Mouse (Mus musculus): Measurements from ENCODE around the gene Cabs1. TPM values are rescaled to one million over a fixed set of nuclear protein-coding genes. Genes with fewer than 3 reads are reported as not detected.

Gene Cabs1
- polyA plus RNA-seq (2017; shearing (Covaris generic)): not detected

DNA sequence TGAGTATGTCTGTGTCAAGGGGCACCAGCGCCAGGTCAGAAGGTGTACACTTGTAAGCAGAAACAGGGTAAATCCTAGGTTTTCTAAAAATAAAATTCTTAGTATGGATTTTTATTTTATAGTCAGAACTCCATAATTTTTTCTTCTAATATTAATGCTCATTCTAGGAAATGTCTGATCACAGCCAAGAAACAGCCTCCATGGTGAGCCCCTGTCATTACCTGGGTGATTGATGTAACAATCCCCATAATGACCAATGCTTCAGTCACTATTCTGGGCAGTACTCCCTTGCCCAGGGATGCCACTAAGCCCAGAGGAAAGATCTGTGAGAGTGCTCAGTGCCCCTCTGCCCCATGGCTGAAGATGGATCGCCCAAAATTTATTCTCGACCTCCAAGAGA lies at the start of gene Cabs1:
Cabs1 (plus strand) TSS at position 301 of the 400 bp plus-strand sequence.
- no peak for ATAC-seq

DNA sequence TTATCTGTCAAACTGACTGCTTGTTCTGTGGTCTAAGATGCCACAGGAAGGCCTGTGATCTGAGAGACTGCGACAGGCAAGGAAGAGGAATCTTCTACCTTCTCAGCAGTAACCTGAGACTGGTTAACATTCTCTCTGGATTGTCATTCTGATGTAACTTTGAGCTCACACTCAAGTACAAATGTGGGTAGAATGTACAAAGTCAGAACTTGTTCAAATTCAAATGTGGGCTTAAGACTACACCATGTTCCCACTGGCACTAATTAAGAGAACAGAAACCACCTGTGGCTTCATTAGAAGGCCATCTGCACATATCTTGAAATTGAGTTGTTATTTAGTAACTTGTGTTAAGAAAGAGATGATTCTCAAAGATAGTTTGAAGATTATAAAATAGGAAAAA lies 47.6 kb upstream of the Cabs1 start:
- no peak for ATAC-seq

DNA sequence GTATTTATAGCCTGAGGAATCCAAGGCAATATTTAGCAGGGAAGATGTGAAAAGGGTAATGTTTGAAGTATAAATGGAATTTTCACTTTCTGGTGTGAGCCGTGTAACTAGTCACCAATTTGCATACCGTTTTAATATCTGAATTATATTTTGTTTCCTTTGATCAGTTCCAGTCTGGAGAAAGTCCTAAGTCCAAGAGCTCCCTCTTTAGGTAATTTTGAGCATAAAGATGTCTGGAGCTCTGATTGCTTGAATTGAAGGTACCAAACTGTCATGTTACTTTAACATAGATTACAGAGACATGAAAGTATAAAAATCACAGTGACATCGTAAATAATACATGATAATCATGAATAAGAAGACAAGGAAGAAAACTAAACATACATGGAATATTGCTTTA lies 38.5 kb upstream of the Cabs1 start:
- ATAC-seq: no peak

DNA sequence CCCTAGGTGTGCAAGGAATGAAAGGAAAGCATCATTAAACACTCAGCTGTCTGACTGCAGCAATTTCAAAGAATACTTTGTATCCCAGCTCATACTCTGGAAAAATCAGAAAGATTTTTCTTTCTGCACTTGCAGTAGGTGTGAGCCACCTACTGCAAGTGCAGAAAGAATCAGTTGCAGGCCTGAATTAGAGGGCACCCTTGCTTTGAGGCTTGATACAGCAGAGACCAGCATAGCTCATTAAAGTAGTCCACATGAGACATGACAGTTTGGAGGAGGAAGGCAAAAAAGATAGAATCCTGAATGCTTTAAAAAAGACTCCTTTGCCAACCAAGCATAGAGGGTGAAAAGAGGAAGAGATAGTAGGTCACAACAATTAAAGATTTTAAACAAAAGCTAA lies 36.7 kb upstream of the Cabs1 start:
- no peak for ATAC-seq

DNA sequence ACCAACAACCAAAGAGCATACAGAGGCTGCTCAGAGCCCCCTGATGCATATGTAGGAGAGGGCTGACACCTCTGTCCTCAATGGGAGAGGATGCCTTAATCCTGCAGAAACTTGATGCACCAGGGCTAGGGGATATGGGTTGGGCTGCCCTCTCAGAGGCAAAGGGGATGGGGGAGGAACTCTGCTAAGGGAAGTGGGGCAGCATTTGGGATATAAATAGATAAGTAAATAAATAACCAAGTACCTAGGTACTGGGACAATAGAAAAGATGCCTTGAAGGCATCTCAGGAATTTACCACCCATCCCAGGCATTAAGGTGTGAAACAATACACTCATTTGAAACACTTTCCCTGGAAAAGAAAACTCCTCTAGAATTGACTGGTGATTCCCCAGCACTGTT lies 27.4 kb upstream of the Cabs1 start:
- no peak for ATAC-seq

DNA sequence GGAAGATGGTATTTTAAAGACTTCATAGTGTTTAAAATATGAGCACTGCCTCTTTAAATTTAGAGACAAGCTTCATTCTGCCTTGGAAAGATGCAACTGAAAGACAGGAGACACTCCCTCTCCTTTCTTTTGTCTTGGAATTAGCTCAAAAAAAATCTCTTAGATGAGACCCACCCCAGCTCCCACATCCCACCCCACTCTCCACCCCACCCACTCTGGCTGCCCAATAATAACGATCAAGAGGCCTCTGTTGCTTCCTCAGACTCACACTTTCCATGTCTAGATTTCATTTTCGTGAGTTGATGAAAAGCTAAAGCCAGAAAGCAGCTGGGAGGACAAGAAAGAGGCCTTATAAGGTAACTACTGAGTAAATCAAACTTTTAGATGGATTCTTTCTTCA lies 10.0 kb upstream of the Cabs1 start, which contains the start of the genes 2310003L06Rik and Gm28434:
2310003L06Rik (plus strand) TSS at position 259 of the 400 bp plus-strand sequence.
Gm28434 (plus strand) TSS at position 317 of the 400 bp plus-strand sequence.
- ATAC-seq: no peak

DNA sequence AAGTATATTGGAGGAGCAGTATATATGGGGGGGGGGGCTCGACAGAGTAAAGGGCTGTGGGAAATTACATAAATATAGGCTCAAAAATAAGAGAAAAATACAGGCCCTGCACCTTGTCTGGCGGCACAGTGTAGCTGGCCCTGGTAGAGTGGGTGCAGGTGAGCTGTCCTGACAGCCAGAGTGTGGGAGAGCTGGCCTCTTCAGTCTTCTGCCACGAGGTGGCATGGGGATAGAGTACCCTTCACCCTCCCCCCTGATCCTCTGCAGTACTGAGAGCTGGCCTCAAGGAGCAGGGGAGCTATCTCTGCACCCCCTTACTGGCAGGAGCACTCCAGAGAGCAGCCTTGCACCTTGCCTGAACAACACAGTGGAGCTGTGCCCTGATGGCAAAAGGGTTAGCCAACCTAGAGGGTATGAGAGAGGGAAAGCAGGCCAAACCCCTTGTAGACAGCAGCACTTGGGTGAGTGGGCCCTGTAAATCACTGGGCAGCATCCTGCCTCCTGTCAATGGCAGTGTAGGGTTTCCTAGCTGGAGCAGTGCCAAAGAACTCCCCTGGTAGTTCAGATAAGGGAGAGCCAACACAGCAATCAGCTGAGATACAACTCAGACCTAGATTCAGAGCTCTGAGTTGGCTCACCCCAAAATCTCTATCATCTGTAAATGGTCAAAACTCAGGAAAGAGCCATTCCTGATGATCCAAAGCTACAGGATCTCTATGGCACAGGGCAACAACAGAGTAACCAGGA lies 3.4 kb downstream of the Cabs1 start:
- ATAC-seq: no peak

DNA sequence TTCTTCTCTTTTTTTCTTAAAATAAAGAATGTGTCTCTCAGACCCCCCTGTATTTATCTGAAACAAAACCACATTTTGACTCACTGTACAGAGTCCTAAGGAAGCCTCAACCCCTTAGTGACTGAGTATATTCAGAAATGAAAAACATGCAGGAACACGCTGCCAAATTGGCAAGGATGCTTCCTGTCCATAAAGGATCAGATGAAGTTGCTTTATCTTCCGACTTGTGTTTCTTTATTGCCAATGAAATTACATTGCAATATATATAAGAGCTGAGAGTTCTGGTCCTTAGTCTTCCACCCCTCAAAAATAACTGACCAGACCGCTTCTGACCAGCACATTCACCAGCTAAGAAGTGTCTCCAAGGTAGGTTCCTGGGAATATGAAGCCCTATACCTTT lies 23.0 kb downstream of the Cabs1 start, which contains the start of gene Smr3a:
Smr3a (plus strand) TSS at position 301 of the 400 bp plus-strand sequence.
- no peak for ATAC-seq

DNA sequence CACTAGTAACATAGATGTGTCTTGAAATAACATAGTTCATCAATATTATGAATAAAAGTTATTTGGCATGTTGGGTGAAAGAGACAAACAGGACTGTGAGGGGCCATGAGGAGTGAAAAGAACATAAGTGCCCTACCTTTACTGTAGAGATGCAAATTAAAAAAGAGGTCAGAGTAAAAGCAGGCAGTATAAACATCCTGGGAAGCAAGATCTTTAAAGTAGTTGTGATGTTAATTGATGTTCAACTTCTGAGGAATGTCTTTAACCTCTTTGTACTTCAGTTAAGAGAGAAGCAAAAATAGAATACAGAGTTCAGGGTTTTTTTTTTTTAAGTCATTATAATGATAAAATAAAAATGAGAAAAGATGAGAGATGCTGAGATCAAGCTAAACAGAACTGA lies 26.0 kb downstream of the Cabs1 start:
- ATAC-seq: no peak

Other genes with a start within 250 kb of the Cabs1 start
- gene Csn1s2a, start 204.9 kb upstream of the Cabs1 start, polyA plus RNA-seq (2017; shearing (Covaris generic)): not detected
- gene Csn1s2b, start 171.4 kb upstream of the Cabs1 start, polyA plus RNA-seq (2017; shearing (Covaris generic)): under 1 TPM in 1 of 3 experiments, not detected in 2; 0.43 TPM
- gene Prr27, start 153.8 kb upstream of the Cabs1 start, polyA plus RNA-seq (2017; shearing (Covaris generic)): not detected
- not detected for gene Odam, start 94.4 kb upstream of the Cabs1 start, polyA plus RNA-seq (2017; shearing (Covaris generic))
- not detected for gene Csn3, start 53.9 kb upstream of the Cabs1 start, polyA plus RNA-seq (2017; shearing (Covaris generic))
- not detected for gene 2310003L06Rik, start 10.0 kb upstream of the Cabs1 start, polyA plus RNA-seq (2017; shearing (Covaris generic))
- gene Gm28434, start 9.9 kb upstream of the Cabs1 start, polyA plus RNA-seq (2017; shearing (Covaris generic)): not detected
- not detected for gene Smr3a, start 23.1 kb downstream of the Cabs1 start, polyA plus RNA-seq (2017; shearing (Covaris generic))
- not detected for gene Smr2, start 107.1 kb downstream of the Cabs1 start, polyA plus RNA-seq (2017; shearing (Covaris generic))
- gene Gm11116, start 132.1 kb downstream of the Cabs1 start, polyA plus RNA-seq (2017; shearing (Covaris generic)): not detected
- not detected for gene Gm11115, start 174.7 kb downstream of the Cabs1 start, polyA plus RNA-seq (2017; shearing (Covaris generic))